Mouse (Mus musculus): ENCODE results near the gene Gm10322. TPM values are rescaled to one million over a fixed set of nuclear protein-coding genes. Genes with fewer than 3 reads are reported as not detected.

Gene Gm10322
- total and polyA plus RNA-seq, 3 experiments = not detected

DNA sequence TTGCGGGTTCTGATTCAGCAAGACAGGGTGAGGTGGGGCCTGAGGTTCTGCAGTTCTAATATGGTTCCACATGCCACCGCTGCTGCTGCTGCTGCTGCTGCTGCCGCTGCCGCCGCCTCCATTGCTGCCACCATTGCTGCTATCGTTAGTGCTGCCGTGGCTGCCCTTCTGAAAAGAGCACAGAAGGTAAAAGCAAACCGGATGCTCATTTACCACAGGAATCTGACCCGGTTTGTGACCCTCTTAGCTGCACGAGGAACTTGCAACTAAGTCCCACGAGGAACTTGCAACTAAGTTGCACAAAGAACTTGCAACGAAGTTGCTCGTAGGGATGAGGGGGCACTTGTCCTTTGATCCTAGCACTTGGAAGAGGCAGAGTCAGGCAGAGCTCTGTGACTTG is 40.9 kb downstream of the Gm10322 start:
- DNase-seq = no peak

DNA sequence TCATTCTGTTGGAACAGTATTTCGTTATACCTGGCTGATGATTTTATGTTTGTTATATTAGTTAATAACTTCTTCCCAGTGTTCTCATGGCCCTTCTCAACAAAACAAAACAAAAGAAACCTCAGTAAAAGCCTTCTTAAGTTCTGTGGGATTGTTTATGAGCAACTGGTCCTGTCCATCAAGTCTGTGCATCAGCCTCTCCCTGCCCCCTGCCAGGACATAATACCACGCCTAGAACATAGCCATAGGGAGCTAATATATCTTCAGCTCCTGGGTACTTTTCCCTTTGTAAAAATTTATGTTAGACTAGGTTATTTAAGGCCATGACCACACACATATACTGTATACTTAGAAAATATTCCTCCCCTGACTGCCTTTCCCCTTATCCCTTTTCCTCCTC is 48.9 kb downstream of the Gm10322 start:
- no peak for DNase-seq

DNA sequence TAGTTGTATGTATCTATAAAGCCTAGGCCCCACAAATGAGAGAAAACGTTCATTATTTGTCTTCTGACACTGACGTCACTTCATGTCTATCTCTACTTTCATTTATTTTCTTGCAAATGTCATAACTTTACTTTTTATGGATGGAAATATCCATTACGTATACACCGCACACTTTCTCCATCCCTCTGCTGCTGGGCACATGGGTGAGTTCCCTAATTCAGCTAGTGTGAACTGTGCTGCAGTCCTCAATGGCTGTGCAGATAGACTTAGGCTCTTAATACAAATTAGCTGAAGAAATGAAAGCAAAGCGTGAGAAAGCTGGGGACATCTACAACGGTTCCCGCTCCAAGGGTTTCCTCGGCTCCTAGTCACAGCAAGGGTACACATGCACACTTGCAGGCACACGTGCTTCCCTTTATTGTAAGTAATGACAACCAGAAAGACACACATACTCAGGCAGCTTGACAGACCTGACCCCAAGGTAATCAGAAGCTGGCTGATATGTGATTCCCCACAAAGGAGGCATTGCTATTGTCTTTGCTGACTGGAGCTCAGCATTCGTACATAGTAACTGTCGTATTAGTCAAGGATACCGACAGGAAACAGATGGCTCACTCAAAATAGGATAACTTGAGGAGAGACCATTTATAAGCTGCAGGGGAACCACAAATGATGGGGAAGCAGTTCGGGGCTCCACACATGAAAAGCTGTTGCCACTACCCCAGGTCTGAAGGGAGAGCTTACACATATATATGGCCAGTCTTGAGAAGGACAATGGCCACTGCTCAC is 49.8 kb downstream of the Gm10322 start:
- no peak for DNase-seq

Other genes starting within 250 kb of the Gm10322 start
- 10 to 100 TPM; 44.3 to 75.4 TPM for gene Gm10273, start 220.4 kb upstream of the Gm10322 start, total RNA-seq (2021)
- 2.9 and 4.5 TPM in 2 replicates for gene Gm10273, start 220.4 kb upstream of the Gm10322 start, polyA plus RNA-seq (2012; rRNA removed)
- not detected for gene Pla2g12b, start 212.4 kb upstream of the Gm10322 start, total RNA-seq (2021)
- gene Pla2g12b, start 212.4 kb upstream of the Gm10322 start, polyA plus RNA-seq (2012; rRNA removed) = not detected in 2 replicates
- gene Oit3, start 174.3 kb upstream of the Gm10322 start, total RNA-seq (2021) = 1 to 10 TPM; 3.0 to 3.7 TPM
- 6.1 and 8.8 TPM in 2 replicates for gene Oit3, start 174.3 kb upstream of the Gm10322 start, polyA plus RNA-seq (2012; rRNA removed)
- gene Mcu, start 629 bp downstream of the Gm10322 start, total RNA-seq (2021) = 10 to 100 TPM; 36.2 to 48.2 TPM
- 14.7 and 17.0 TPM in 2 replicates for gene Mcu, start 629 bp downstream of the Gm10322 start, polyA plus RNA-seq (2012; rRNA removed)
- 10 to 100 TPM; 65.8 to 74.9 TPM for gene Micu1, start 86.4 kb downstream of the Gm10322 start, total RNA-seq (2021)
- gene Micu1, start 86.4 kb downstream of the Gm10322 start, polyA plus RNA-seq (2012; rRNA removed) = 41.7 and 46.5 TPM in 2 replicates

Measured in adrenal gland, adult 2 months (tissue).